Mouse (Mus musculus) midbrain, embryonic 10.5 days (tissue): ENCODE data around the gene 9130230L23Rik. TPM values are rescaled to one million over a fixed set of nuclear protein-coding genes. Genes with fewer than 3 reads are reported as not detected.

Experiments used
- DNase-seq: peaks from one replicate; pipeline ENCODE4 v3.0.0-alpha.2; 2017; ENCODE audit warnings: low spot score
- H3K27ac ChIP-seq: fragments of 300-500 bp; sonication (generic); replicated peaks from 2 replicates; pipeline ENCODE4 v1.5.1; 2016; ENCODE audit warnings: mild to moderate bottlenecking
- H3K27me3 ChIP-seq: fragments of 300-500 bp; sonication (generic); 2 replicates; pipeline ENCODE4 v1.6.1; 2016; ENCODE audit warnings: low read depth, mild to moderate bottlenecking; ENCODE audit not compliant: poor library complexity, severe bottlenecking
- H3K36me3 ChIP-seq: fragments of 300-500 bp; sonication (generic); 2 replicates; pipeline ENCODE4 v1.6.1; 2016; ENCODE audit warnings: mild to moderate bottlenecking, moderate library complexity
- H3K4me1 ChIP-seq: fragments of 300-500 bp; sonication (generic); 2 replicates; pipeline ENCODE4 v1.6.1; 2016
- H3K4me3 ChIP-seq: fragments of 300-500 bp; sonication (generic); 2 replicates; pipeline ENCODE4 v1.5.1; 2016; ENCODE audit warnings: mild to moderate bottlenecking, moderate library complexity
- H3K9me3 ChIP-seq: fragments of 300-500 bp; sonication (generic); replicated peaks from 2 replicates; pipeline ENCODE4 v1.6.1; 2016; ENCODE audit warnings: mild to moderate bottlenecking
- WGBS: fragments of 180-500 bp; shearing (Covaris S2); methylation state at CpG from one replicate; pipeline ENCODE4 v1.1.7; 2016; 5-methylcytosine and 5-hydroxymethylcytosine counted together
- microRNA-seq: library from miRNA; unstranded; fragments of <30 nt; microRNA quantifications from one replicate; pipeline ENCODE4, GENCODE M21; 2017
- polyA plus RNA-seq: library from polyadenylated mRNA; unstranded; fragments of >200 nt; fragmentation: Nextera tagmentation; extraction: Ambion mirVana; gene quantifications from 2 replicates; pipeline ENCODE4 v1.2.1, GENCODE M21; 2016

9130230L23Rik gene
- polyA plus RNA-seq, 1 experiment from 2014 or later, result not detected

DNA sequence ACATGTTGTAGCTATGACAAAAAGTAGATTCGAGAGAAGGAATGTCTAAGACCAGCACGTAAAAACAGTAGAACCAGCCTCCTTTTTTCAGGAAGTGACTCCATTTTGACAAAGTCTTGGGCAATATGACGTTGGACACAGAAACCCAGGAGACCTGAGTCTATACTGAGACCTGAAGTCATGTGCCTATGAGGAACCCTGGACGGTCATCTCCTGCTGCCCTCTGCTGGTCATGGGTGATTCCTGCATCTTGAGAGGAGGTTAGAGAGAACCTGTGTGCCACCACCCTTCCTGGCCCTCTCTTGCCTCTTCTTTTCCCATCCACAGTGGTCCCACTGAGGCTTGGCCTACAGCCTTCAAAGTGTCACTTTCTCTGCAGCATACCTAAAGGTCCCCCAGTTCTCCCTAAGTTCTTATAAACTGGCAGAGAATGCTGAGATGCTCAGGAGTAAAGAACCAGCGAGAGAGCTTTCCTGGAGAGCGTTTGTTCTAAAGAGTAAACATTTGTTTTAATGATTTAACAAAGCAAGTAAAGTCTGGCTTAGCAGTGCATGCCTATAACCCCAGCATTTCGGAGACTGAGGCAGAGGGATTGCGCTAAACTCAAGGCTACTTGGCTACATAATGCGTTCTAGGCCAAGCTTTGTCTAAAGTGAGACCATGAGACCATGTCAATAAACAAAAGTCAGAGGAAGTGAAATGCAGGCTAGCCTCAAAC lies 65.9 kb downstream of the 9130230L23Rik start:
- peaks cover 6% of the 10 kb centered on the region; the same call in 1 of the 2 replicates for H3K4me1 ChIP-seq
- 53% methylated on average over 9 of the region's 9 CpGs for WGBS
- no peaks in the 10 kb centered on the region for H3K9me3 ChIP-seq
- no peaks in the 10 kb centered on the region for H3K27me3 ChIP-seq
- no peak overlapping the region for H3K4me3 ChIP-seq
- H3K27ac ChIP-seq, result no peak overlapping the region
- peak; percentile 81 for DNase-seq
- no peaks in the 10 kb centered on the region for H3K36me3 ChIP-seq

DNA sequence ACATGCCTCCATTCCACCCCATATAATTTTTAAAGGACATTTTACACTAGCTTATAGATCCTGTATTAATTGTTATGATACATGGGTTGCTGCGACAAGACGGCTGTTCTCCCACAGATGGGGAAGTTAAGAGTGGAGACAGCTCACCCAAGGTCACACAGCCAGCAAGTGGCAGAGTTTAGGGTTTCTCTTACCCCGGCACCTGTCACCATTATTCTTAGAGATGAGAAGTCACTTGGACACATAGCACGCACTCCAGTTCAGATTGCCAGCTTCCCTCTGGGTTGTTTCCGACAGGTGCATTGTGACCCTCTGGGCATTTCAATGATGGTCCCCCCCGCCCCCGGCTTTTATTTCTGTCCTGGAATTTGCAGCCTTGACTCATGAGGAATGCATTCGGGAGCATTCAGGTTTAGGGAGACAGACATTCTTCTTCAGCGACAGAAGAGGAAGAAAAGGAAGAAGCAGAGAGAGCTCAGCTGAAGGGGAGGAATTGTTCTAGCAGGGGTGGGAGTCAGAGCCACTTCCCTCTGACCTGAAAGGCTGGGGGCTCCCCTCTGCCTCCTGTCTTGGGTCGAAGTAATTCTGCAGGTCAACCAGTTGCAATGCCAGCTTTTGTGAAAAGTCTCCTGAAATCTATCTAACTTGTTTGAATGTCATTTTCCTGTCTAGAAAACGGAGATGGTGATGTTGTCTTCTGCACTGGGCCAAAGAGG lies 66.9 kb downstream of the 9130230L23Rik start:
- Histone ChIP-seq H3K9me3 (no peaks in the 10 kb centered on the region), H3K36me3 (no peaks in the 10 kb centered on the region), H3K4me1 (peaks cover 6% of the 10 kb centered on the region; the same call in 1 of the 2 replicates), H3K27me3 (no peaks in the 10 kb centered on the region), H3K27ac (no peak overlapping the region; the same call in 1 of the 2 replicates), H3K4me3 (no peak overlapping the region)
- DNase-seq, result no peak
- WGBS, result 80% methylated on average over 11 of the region's 11 CpGs

DNA sequence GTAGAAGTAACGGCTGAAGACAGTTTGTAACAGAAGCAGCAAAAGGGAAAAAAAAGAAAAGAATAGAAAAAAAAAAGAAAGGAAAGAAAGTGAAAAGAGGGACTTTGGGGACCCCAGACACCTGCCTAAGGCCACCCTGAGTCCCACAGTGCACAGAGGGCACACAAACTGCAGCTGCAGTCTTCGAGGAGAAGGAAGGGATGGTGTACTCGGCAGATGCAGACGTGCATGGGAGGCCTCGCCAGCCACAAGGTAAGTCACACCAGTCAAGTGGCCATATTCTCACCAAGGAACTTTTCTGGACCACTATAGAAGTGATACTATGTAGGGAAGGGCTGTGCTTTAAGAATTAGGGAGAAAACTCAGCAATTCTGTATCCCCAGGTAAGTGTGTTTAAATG lies 69.3 kb downstream of the 9130230L23Rik start, which contains the start of gene Chrna9:
TSS of gene Chrna9 (plus strand) at position 139 of the 400 bp plus-strand sequence.
- peaks cover 6% of the 10 kb centered on the region; the same call in 1 of the 2 replicates for H3K4me1 ChIP-seq
- H3K9me3 ChIP-seq, result no peaks in the 10 kb centered on the region
- DNase-seq, result no peak
- H3K36me3 ChIP-seq, result no peaks in the 10 kb centered on the region
- 87% methylated on average over 5 of the region's 5 CpGs for WGBS
- no peak within 1 kb of the TSS for H3K27ac ChIP-seq
- H3K4me3 ChIP-seq, result no peak within 1 kb of the TSS
- no peaks in the 10 kb centered on the region for H3K27me3 ChIP-seq

GRCm38 (mm10) chr5:65933764-65934163 lies 70.3 kb downstream of the 9130230L23Rik start:
- Histone ChIP-seq H3K27ac (no peak overlapping the region), H3K4me1 (peaks cover 6% of the 10 kb centered on the region; the same call in 1 of the 2 replicates), H3K27me3 (no peaks in the 10 kb centered on the region), H3K9me3 (no peaks in the 10 kb centered on the region), H3K4me3 (no peak overlapping the region), H3K36me3 (no peaks in the 10 kb centered on the region)
- 87% methylated on average over 2 of the region's 2 CpGs for WGBS
- DNase-seq, result no peak

DNA sequence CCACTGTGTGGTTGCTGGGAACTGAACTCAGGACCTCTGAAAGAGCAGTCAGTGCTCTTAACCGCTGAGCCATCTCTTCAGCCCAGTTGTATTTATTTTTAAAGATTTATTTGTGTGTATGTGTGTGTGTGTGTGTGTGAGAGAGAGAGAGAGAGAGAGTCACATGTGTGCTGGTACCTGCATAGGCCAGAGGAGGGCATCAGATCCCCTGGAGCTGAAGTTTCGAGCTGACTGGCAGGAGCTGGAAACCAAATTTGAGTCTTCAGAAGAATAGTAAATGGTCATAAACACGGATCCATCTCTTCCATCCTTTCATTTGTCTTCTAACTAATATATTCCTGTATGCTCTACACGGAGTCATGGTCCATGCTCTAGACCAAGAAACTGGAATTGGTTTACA lies 70.8 kb downstream of the 9130230L23Rik start:
- no peaks in the 10 kb centered on the region for H3K36me3 ChIP-seq
- no peaks in the 10 kb centered on the region for H3K27me3 ChIP-seq
- H3K4me1 ChIP-seq, result peaks cover 5% of the 10 kb centered on the region; the same call in 1 of the 2 replicates
- H3K27ac ChIP-seq, result no peak overlapping the region
- DNase-seq, result no peak
- 81% methylated on average over 4 of the region's 4 CpGs for WGBS
- H3K9me3 ChIP-seq, result no peaks in the 10 kb centered on the region
- H3K4me3 ChIP-seq, result no peak overlapping the region

- WGBS, result 80% methylated on average over 4 of the region's 4 CpGs
- H3K27ac ChIP-seq, result no peak overlapping the region
- H3K9me3 ChIP-seq, result no peaks in the 10 kb centered on the region
- no peak for DNase-seq
- no peak overlapping the region for H3K4me3 ChIP-seq
- no peaks in the 10 kb centered on the region for H3K36me3 ChIP-seq
- no peaks in the 10 kb centered on the region for H3K27me3 ChIP-seq
- no peaks in the 10 kb centered on the region for H3K4me1 ChIP-seq
Measured at GRCm38 (mm10) chr5:65930171-65930570, 73.9 kb downstream of the 9130230L23Rik start.

Small RNA genes within 50 kb of the gene (microRNA-seq; reads per million reads assigned to microRNA genes)
- not detected for gene Gm25952

Other genes starting within 250 kb of the 9130230L23Rik start
- 30.4 and 33.3 TPM in 2 replicates for gene N4bp2, start 240.8 kb downstream of the 9130230L23Rik start, polyA plus RNA-seq
- 0.22 and 0.27 TPM in 2 replicates for gene Rhoh, start 143.1 kb downstream of the 9130230L23Rik start, polyA plus RNA-seq
- gene Chrna9, start 69.4 kb downstream of the 9130230L23Rik start, polyA plus RNA-seq, result 0.10 TPM in 1 of 2 replicates, not detected in the other
- gene Rbm47, start 168.8 kb upstream of the 9130230L23Rik start, polyA plus RNA-seq, result 1.3 and 1.9 TPM in 2 replicates